Mouse (Mus musculus) lung, postnatal 0 days (tissue): ENCODE data around the gene Tln2.

Experiments
- CTCF ChIP-seq: IDR thresholded peaks from 2 replicates; pipeline ENCODE4 v1.5.1; 2016; ENCODE audit warnings: antibody characterized with exemption, mild to moderate bottlenecking
- EP300 ChIP-seq: IDR thresholded peaks from 2 replicates; pipeline ENCODE4 v1.6.1; 2016; ENCODE audit warnings: antibody characterized with exemption, mild to moderate bottlenecking, control low read depth

GRCm38 (mm10) chr9:67171409-67171808, 388.1 kb downstream of the Tln2 start:
- TF ChIP-seq EP300 (no peak), CTCF (peak; percentile 47)
